Comparison of ENCODE assay signal across 8 mouse cellular contexts in genomic region chr3:95281216-95282126, GRCm38 (mm10). TPM values are rescaled to one million over a fixed set of nuclear protein-coding genes. Genes with fewer than 3 reads are reported as not detected.
DNase-seq lines count a peak whose midpoint lies in the region; ATAC-seq lines count a peak whose summit lies in the region.

Gene Mindy1 (plus strand): TSS chr3:95281345.
Gene Prune1 (minus strand): TSS chr3:95282076.

- H3K4me3 ChIP-seq in hindbrain, embryonic 13.5 days = peak within 1 kb of the TSS; percentile 73

- no peaks in the 10 kb centered on the region for H3K9me3 ChIP-seq in hindbrain, embryonic 13.5 days

- H3K27ac ChIP-seq in hindbrain, embryonic 13.5 days = peak within 1 kb of the TSS; percentile 95

- H3K4me2 ChIP-seq in hindbrain, embryonic 13.5 days = peak within 1 kb of the TSS; percentile 85

- H3K9ac ChIP-seq in hindbrain, embryonic 13.5 days = peak within 1 kb of the TSS; percentile 89

- DNase-seq in NIH3T3 (ENCODE audit: low read depth) = peak; percentile 99
- peak; percentile 100 for DNase-seq in cerebellum, postnatal 10 days
- DNase-seq in frontal cortex, postnatal 14 days (ENCODE audit: low spot score in 2 of 2) = peak; percentile 96 to 98
- DNase-seq in layer of hippocampus, postnatal 25 days (ENCODE audit: extremely low spot score in 1 of 2, low spot score in 1 of 2) = peak; percentile 97
- DNase-seq in lung, postnatal 25 days (ENCODE audit: low spot score) = peak; percentile 99
- DNase-seq in retina, embryonic 14.5 days (ENCODE audit: low spot score) = peak; percentile 99
- DNase-seq in thymus, postnatal 4 days = peak; percentile 100

- no peaks in the 10 kb centered on the region for H3K27me3 ChIP-seq in hindbrain, embryonic 13.5 days

- under 1% methylated on average over 53 of the region's 53 CpGs for WGBS in hindbrain, embryonic 13.5 days

- peaks cover 7% of the 10 kb centered on the region; the same call in 1 of the 2 replicates for H3K36me3 ChIP-seq in hindbrain, embryonic 13.5 days

- H3K4me1 ChIP-seq in hindbrain, embryonic 13.5 days (replicated peaks) = peaks cover 39% of the 10 kb centered on the region

- ATAC-seq in hindbrain, embryonic 13.5 days (ENCODE audit: low FRiP score) = peak; percentile 93

RNA-seq across cellular contexts. Expression of gene Mindy1, which starts in this region (rescaled TPM):
- polyA plus RNA-seq in hindbrain, embryonic 13.5 days (2015; fragmentation: Nextera tagmentation; extraction: Ambion mirVana) = 42.2 and 43.0 TPM in 2 replicates
- 10 to 100 TPM; 21.5 to 24.2 TPM for total RNA-seq in layer of hippocampus, postnatal 25 days (2021)

RNA-seq across cellular contexts. Expression of gene Prune1, which starts in this region (rescaled TPM):
- polyA plus RNA-seq in hindbrain, embryonic 13.5 days (2015; fragmentation: Nextera tagmentation; extraction: Ambion mirVana) = 50.3 and 51.8 TPM in 2 replicates
- total RNA-seq in layer of hippocampus, postnatal 25 days (2021) = 10 to 100 TPM; 20.6 to 22.6 TPM

Comparison
In these comparisons a context has a peak if more than half of its experiments do, and no peak if none do; other contexts are left out.
1. Peak in every context shown above with its lines: DNase-seq, ATAC-seq, H3K4me3 ChIP-seq and H3K27ac ChIP-seq.